10 mouse cellular contexts compared by ENCODE assay signal in genomic region chr2:80762013-80762612, GRCm38 (mm10).
A peak's percentile ranks its signal among the peaks of the same experiment; 100 is the strongest.
DNase-seq lines count a peak whose midpoint lies in the region; ATAC-seq and TF ChIP-seq lines count a peak whose summit lies in the region.
"Had no signal": no experiment of that assay in that cellular context is flagged by ENCODE, and none has a peak within 500 bp of the region (broad histone marks: within the 10 kb centered on the region; RNA-seq: fewer than 3 reads in every experiment).

No protein-coding gene starts in this region.

- in situ Hi-C loops in ES-E14 (cut with MboI; ENCODE audit: low sequenced_read_pairs in 2 of 2, unreplicated experiment in 2 of 2): no loop called here

- H3K4me2 ChIP-seq in hindbrain, embryonic 15.5 days: no peak overlapping the region
- H3K4me2 ChIP-seq: embryonic facial prominence, embryonic 15.5 days; liver, embryonic 13.5 days had no signal

- H3K27me3 ChIP-seq in hindbrain, embryonic 15.5 days: no peaks in the 10 kb centered on the region
- H3K27me3 ChIP-seq: embryonic facial prominence, embryonic 15.5 days; liver, embryonic 13.5 days had no signal

- WGBS in hindbrain, embryonic 15.5 days: 37% methylated on average over 3 of the region's 3 CpGs

- H3K36me3 ChIP-seq in ES-E14 (ENCODE audit: control insufficient read depth, insufficient read depth, low read length, poor library complexity, severe bottlenecking): no peaks in the 10 kb centered on the region
- H3K36me3 ChIP-seq in hindbrain, embryonic 15.5 days: no peaks in the 10 kb centered on the region
- H3K36me3 ChIP-seq: embryonic facial prominence, embryonic 15.5 days; liver, embryonic 13.5 days had no signal

- H3K4me3 ChIP-seq in ES-E14 (ENCODE audit: insufficient read depth in 1 of 2, low read depth in 1 of 2, low read length in 2 of 2, poor library complexity in 1 of 2, severe bottlenecking in 1 of 2): no peak overlapping the region
- H3K4me3 ChIP-seq in hindbrain, embryonic 15.5 days: no peak overlapping the region
- H3K4me3 ChIP-seq: embryonic facial prominence, embryonic 15.5 days; liver, embryonic 13.5 days had no signal

- no peak overlapping the region for H3K9ac ChIP-seq in ES-E14 (ENCODE audit: insufficient read depth, low read depth, low read length, poor library complexity, severe bottlenecking)
- no peak overlapping the region for H3K9ac ChIP-seq in hindbrain, embryonic 15.5 days
- H3K9ac ChIP-seq: embryonic facial prominence, embryonic 15.5 days; liver, embryonic 13.5 days had no signal

- no peaks in the 10 kb centered on the region for H3K4me1 ChIP-seq in ES-E14 (ENCODE audit: control insufficient read depth in 2 of 2, insufficient read depth in 2 of 2, low read length in 2 of 2, poor library complexity in 1 of 2)
- H3K4me1 ChIP-seq in hindbrain, embryonic 15.5 days (replicated peaks): no peaks in the 10 kb centered on the region
- H3K4me1 ChIP-seq: embryonic facial prominence, embryonic 15.5 days; liver, embryonic 13.5 days had no signal

- no peaks in the 10 kb centered on the region for H3K9me3 ChIP-seq in ES-E14 (ENCODE audit: control insufficient read depth, insufficient read depth, low read depth, low read length)
- no peaks in the 10 kb centered on the region for H3K9me3 ChIP-seq in hindbrain, embryonic 15.5 days
- H3K9me3 ChIP-seq: embryonic facial prominence, embryonic 15.5 days; liver, embryonic 13.5 days had no signal

- H3K27ac ChIP-seq in ES-E14 (ENCODE audit: insufficient read depth, low read depth, low read length, poor library complexity, severe bottlenecking): no peak overlapping the region
- no peak overlapping the region for H3K27ac ChIP-seq in hindbrain, embryonic 15.5 days (replicated peaks)
- H3K27ac ChIP-seq: embryonic facial prominence, embryonic 15.5 days; liver, embryonic 13.5 days had no signal

- DNase-seq in left cerebral cortex, adult 11 months (ENCODE audit: low spot score): peak; percentile 45
- no peak for DNase-seq in left cerebral cortex, postnatal 36 days (ENCODE audit: low spot score in 2 of 2)
- DNase-seq in ES-E14 (ENCODE audit: low read depth, low spot score): peak; percentile 17
- peak; percentile 84 for DNase-seq in brain, adult 2 months (ENCODE audit: low read depth, low spot score)
- no peak for DNase-seq in gastrocnemius, adult 18-20 months (ENCODE audit: low spot score)
- no peak for DNase-seq in adrenal gland, adult 8-10 months
- DNase-seq: liver, embryonic 13.5 days had no signal

- intact Hi-C loops in left cerebral cortex, postnatal 36 days (cut with DNase I): loop anchor here (5.0 to 10.0 kb wide), 2 partner anchors 563 to 1280 kb away; no protein-coding TSS in a partner anchor

- ATAC-seq in hindbrain, embryonic 15.5 days (ENCODE audit: low FRiP score, low read depth): peak; percentile 38; the same call in 1 of the 2 replicates
- ATAC-seq in megakaryocyte progenitor cell, adult 5-6 weeks (replicated peaks; ENCODE audit: poor library complexity): 0 out of 2 replicates have a peak, but pooled peaks have one; percentile 46

TF ChIP-seq in ES-E14, 5 proteins besides CTCF, POLR2A, EP300 and RAD21:
- no peak for TF ChIP-seq HCFC1 (IDR thresholded peaks at IDR 0.05; ENCODE audit: borderline replicate concordance, insufficient read depth, low read length)
- no peak for TF ChIP-seq ZNF384 (IDR thresholded peaks at IDR 0.05; ENCODE audit: low read depth, low read length)
- 0 out of 2 replicates have a peak, but pooled peaks have one; percentile 36 for TF ChIP-seq ZC3H11A (IDR thresholded peaks at IDR 0.05; ENCODE audit: borderline replicate concordance, low read depth, low read length)

Comparison
In these comparisons a context has a peak if more than half of its experiments do, and no peak if none do; other contexts are left out.
1. DNase-seq: peak in left cerebral cortex, adult 11 months (single experiment), ES-E14 (single experiment) and brain, adult 2 months (single experiment); none in left cerebral cortex, postnatal 36 days (0 of 2), gastrocnemius, adult 18-20 months (single experiment) and adrenal gland, adult 8-10 months (single experiment).